Mouse (Mus musculus) left cerebral cortex, postnatal 10 days (tissue): ENCODE data around the gene Apobec1. TPM values are rescaled to one million over a fixed set of nuclear protein-coding genes. Genes with fewer than 3 reads are reported as not detected.

ENCODE experiments used
- DNase-seq, 2 experiments: peaks; one replicate each; pipeline ENCODE4 v3.0.0; 2021 to 2022; ENCODE audit warnings: low spot score in 2 of 2, mixed read lengths in 1 of 2; ENCODE audit errors: extremely low spot score in 1 of 2
- intact Hi-C: fragments of 180-260 bp; cut with DNase I; formaldehyde crosslinking; loops from one replicate; pipeline ENCODE4 v1.15.1; 2025
- total RNA-seq, 2 experiments: library from RNA; stranded (reverse); gene quantifications; 2 replicates each; pipeline ENCODE4 v1.2.3; 2021

Gene Apobec1
- total RNA-seq, 2 experiments from 2014 or later = 1.4 to 1.7 TPM

GRCm38 (mm10) chr6:122531466-122532174, 70.6 kb downstream of the Apobec1 start:
- intact Hi-C loops = no loop called here

DNA sequence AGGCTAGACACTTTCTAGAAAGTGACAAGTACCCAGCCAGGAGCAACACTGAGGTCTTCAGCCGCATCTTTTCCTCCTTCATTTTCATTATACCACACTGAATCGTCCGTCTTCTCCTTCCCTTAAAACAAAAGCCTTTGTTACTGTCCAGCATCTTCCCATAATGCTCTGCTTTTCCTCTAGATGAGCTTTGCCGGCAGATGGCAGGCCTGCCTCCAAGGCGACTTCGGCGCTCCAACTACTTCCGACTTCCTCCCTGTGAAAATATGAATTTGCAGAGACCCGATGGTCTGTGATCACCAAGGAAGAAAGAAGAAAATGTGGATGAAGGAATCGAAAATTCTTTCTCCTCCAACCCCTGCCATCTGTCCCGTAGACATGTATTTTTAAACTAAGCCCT, 74.1 kb downstream of the Apobec1 start:
- intact Hi-C loops = loop anchor here (5.0 kb wide), 1 partner anchor 34 kb away; no protein-coding TSS in a partner anchor
- DNase-seq = no peak

More at GRCm38 (mm10) chr6:122531466-122532174, 70.6 kb downstream of the Apobec1 start:
- DNase-seq = no peak

Other genes starting within 250 kb of the Apobec1 start
- 100 to 1,000 TPM; 249 to 260 TPM for gene Rimklb, start 103.7 kb downstream of the Apobec1 start, total RNA-seq
- 1 to 10 TPM in 1 of 2 experiments, under 1 TPM in 1; 0.99 to 2.0 TPM for gene Mfap5, start 96.6 kb downstream of the Apobec1 start, total RNA-seq
- not detected for gene Aicda, start 48.6 kb downstream of the Apobec1 start, total RNA-seq
- gene Gdf3, start 7.6 kb upstream of the Apobec1 start, total RNA-seq = not detected
- not detected for gene Dppa3, start 24.0 kb upstream of the Apobec1 start, total RNA-seq
- gene Nanog, start 105.0 kb upstream of the Apobec1 start, total RNA-seq = not detected
- gene Slc2a3, start 199.2 kb upstream of the Apobec1 start, total RNA-seq = 100 to 1,000 TPM; 127 to 133 TPM
- gene Foxj2, start 217.5 kb upstream of the Apobec1 start, total RNA-seq = 10 to 100 TPM; 26.7 to 30.3 TPM